Mouse (Mus musculus) T-helper 2 cell (primary cell): ENCODE results near the gene Mapk1ip1l.

Source experiments
- in situ Hi-C: fragments of 300-600 bp; cut with MboI, MseI; formaldehyde crosslinking; loops from one replicate; pipeline ENCODE4 v1.15.1; 2025; ENCODE audit warnings: high pct_unique_total_duplicates

Mapk1ip1l gene

DNA sequence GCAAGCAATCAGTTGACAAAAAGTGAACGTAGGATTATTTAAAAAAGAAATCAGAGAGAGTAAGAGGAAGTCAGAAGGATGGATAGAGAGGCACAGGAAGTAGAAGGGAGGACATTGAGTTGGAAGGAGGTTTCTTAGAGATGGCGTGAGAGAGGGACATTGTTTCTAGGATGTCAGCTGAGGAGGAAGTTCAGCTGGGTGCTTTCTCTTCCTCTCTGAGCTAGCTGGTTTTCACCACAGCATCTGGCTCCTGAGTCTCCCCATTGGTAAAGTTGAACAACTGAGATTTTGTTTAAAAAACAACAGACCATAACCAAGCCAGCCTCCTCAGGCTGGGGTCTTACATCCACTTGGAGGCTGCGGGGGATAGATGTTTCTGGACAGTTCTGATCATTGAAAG is 61.5 kb downstream of the Mapk1ip1l start:
- in situ Hi-C loops = no loop called here

DNA sequence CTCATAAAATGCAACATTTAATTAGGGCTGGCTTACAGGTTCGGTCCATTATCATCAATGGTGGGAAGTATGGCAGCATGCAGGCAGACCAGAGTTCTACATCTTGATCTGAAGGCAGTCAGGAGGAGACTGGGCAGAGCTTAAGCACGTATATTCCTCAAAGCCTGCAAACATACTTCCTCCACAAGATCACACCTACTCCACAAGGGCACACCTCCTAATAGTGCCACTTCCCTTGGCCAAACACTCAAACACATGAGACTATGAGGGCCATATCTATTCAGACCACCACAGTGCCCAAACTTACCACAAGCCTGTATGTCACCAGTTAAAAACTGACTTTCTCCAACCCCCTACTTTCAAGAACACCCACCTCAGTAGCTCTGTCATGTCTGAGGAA is 63.4 kb downstream of the Mapk1ip1l start:
- in situ Hi-C loops = no loop called here

DNA sequence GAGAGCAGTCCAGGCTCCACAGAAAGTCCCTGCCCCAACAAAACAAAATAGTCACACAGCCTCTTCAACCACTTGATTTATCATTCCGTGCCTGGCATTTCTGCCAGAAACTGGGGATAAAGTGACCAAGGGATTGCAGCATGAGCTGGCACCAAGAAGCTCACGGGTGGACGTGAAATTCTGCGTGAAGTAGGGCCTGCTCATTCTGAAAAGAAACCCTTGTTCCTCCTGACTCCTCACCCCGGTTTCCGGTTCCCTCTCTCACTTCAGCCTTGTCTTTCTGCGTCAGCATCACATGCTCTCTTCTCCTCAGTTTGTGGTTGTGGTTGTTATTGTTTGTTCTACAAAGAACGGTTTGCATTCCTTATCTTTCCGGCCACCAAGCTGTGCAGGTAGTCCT is 63.8 kb downstream of the Mapk1ip1l start:
- in situ Hi-C loops = no loop called here

DNA sequence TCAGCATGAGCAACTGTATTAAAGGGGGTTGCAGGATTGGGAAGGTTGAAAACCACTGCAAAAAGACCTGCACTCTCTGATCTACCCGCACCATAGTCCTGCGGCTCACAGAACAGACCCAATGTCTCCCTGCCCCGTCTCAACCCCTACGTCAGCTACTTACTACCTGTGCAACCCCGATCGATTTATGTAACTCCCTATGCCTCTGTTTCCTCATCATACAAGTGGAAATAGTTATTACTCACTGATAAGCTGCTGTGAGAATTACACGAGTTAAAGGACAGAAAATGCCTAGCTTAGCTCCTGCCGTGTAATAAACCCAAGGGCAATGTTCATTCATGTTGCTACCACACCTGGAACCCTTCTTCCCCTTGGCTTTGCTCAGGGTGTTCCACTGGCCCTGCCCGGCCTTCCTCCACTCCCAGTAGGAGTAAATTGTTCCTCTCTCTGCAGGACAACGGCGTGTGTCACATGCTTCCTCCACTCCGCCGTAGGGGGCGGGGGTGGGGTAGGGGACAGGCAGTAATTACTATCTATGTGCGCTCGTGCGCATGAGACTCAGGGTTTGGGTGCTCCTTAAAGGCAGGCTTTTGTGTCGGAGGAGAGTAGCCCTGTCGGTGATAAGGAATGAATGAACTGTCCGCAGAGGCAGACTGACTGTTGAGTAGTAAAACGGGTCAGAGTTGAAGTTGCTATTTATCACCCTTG is 66.8 kb downstream of the Mapk1ip1l start:
- in situ Hi-C loops = no loop called here

DNA sequence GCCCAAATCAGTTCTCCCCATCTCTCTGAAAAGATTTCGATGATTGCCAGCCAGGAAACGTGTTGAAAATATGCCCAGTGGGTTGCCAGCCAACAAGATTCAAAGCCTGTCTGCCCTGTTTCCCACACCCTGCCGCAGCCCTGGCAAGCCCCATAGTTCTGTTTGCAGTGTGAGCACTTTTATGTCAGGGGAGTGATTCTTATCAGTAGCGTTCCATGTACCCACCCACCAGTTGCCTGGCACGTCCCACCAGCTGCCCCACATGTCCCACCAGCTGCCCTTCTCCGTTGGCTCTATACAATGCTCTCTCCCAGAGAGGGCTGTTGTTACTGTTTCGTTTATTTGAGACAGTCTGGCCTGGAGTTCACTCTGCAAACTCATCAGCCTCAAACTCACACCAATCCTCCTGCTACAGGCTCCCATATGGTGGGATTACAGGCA is 68.8 kb downstream of the Mapk1ip1l start:
- in situ Hi-C loops = no loop called here

DNA sequence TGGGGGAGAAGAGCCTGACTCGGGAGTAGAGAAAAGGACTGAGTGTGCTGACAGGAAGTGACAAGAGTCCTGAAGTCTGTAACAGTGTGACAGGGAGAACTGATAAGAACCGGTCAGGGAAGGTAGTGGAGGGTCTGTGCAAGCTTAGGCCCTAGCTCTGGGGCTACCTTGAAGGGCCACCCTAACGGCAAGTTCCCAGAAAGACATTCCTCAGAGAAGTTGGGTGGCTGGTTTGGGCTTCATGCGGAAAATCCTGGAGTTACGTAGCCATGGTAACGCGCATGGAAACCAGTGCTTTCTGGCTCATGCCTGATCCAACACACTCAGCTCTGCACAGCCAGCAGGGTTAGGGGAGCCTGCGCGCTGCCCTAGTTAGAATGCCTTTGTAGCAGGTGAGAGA is 69.4 kb downstream of the Mapk1ip1l start, which contains the start of gene Lgals3:
Lgals3 (plus strand) TSS at position 291 of the 400 bp plus-strand sequence.
- in situ Hi-C loops = no loop called here

DNA sequence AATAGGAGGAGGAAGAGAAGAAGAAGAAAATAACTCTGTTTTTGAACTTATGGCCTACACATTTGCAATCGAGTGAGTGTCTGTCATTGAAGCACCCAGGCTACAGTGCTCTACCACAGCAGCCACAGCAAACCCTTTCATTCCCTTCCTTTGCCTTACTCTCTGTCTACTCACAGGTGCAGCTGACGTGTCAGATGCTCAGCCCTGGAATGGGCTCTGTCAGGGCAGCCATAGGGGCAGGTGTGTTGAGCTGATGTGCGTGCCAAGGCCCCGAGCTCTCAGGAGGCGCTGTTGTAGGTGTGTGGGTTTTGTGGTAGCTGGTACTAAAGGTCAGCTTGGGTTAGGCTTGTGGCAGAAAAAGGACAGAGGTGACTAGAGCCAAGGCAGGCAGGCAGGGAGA is 71.7 kb downstream of the Mapk1ip1l start:
- in situ Hi-C loops = no loop called here

DNA sequence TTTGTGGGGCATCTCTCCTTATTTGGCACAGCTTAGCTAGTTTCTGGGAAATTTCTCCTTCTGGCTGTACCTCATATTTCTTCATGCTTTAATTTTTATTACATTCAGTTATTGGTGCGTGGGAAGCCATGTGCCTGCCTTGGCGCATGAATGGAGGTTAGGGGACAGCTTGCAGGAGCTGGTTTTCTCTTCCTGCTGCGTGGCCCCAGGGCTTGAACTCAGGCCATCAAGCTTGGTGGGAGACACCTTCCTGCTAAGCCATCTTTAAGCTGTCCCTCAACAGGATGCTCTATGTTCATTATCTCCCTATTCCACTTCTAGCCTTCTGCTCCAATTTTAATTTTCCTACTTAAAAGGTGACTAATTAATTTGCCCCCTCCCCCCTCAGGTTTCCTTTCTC is 72.7 kb downstream of the Mapk1ip1l start:
- in situ Hi-C loops = no loop called here

DNA sequence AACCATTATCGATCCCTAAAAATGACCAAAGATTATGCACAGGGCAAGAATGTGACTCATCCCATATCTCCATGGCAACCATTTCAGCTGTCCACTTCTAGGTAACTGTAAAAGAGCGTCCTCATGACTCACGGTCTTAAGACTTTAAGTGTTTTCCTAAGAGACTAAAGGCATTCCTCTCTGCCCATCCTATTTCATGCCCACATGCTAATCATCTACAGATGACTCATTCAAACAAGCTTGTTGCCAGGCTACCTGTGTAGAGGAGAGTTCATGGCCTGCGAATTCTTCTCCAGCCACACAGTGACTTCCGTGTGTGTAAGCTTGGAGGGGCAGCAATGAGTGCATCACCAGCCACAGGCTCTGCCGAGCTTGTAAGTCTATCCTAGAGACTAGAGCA is 73.6 kb downstream of the Mapk1ip1l start:
- in situ Hi-C loops = no loop called here
